Mouse (Mus musculus) right cerebral cortex, postnatal 36 days (tissue): Measurements from ENCODE around the gene Ankrd33.

ENCODE experiments used
- DNase-seq, 2 experiments: peaks; one replicate each; pipeline ENCODE4 v3.0.0; 2022; ENCODE audit warnings: low spot score in 2 of 2, mixed read lengths in 1 of 2

Gene Ankrd33

DNA sequence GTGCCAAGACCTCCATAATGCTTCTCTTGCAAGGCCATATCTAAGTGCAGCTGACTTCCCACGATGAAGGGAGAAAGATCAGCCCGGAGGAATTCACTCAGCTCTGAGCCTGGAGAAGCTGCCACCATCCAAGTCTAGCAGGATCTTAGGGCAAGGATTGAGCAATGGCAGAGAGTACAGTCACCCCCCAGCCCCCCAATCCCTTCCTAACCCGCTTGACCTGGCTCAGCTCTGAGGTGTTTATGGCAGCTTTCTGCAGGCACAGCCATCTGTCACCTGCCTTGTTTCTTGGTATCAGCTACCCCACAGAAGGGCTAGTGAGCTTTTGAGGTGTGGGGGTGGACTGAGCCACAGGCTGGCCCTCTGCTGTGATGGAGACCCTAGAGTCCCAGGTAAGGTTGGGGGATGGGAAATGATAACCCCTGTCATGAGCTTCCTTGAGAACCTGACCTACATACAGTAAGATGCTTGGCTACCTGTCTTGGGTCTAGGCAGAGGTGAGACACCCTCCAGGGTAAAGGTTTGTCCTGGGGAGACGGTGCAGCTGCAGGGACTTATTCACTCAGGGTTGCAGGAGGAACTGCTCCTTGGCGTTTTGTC is at the start of gene Ankrd33:
Ankrd33 (plus strand) TSS at position 245 of the 600 bp plus-strand sequence.
- DNase-seq = no peak

GRCm38 (mm10) chr15:101066364-101066847 is 49.1 kb upstream of the Ankrd33 start:
- DNase-seq = no peak

- no peak for DNase-seq
Observed at GRCm38 (mm10) chr15:101066920-101067696, 48.4 kb upstream of the Ankrd33 start.

- no peak for DNase-seq
Observed at GRCm38 (mm10) chr15:101068029-101068428, 47.5 kb upstream of the Ankrd33 start.

DNA sequence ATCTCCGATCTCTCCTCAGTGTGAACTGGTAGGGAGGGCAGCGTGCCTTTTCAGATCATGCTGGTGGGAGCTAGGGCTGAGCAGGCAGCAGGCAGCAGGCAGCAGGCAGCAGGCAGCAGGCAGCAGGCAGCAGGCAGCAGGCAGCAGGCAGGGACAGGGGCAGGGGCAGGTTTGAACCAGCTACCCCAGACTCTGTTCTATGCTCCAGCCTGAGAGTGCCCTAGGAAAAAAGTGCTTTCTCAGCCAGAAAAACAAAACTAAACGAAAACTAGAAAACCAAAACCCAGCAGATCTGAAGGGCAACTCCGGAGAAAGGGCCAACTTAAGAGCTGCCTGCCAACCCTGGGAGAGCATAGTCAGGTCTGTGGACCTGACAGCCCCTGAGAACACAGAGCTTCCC is 46.9 kb upstream of the Ankrd33 start:
- no peak for DNase-seq

GRCm38 (mm10) chr15:101069641-101070190 is 45.8 kb upstream of the Ankrd33 start:
- DNase-seq = no peak

DNA sequence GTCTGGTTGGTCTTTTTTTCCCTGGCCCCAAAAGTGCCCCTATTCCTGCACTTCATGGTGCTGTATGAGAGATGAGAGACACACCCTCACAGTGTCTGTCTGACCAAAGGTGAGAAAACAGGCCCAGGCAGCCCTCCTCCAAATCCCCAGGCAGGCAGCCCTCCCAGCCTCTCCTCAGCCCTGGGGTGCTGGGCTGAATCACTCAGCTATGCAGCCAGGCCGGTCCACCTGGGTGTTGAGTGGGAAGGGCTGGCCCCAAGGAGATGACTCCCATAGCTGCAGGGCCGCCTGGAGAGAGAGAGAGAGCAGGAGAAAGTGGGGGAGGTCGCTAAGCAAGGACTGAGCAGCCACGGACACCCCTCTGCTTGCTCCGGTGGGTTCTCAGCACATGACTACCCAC is 44.8 kb upstream of the Ankrd33 start:
- no peak for DNase-seq

DNA sequence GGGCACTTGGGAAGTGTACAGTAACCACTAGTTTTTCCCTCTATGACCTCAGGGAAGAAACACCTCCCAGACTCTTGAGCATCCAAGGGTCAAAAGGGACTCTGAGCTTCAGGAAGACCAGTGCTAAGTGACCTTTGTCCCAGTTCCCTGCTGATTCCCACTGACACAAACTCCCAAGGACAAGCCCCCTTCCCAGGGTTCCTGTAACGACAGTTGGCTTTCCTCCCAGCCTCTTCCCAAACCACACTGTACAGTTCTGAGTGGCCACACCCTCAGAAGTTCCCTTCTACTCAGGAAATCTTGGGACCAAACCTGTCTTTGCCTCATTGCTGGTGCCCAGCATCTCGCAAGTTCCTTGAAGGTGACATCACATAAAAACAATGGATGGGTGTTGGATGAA is 42.8 kb upstream of the Ankrd33 start:
- no peak for DNase-seq

DNA sequence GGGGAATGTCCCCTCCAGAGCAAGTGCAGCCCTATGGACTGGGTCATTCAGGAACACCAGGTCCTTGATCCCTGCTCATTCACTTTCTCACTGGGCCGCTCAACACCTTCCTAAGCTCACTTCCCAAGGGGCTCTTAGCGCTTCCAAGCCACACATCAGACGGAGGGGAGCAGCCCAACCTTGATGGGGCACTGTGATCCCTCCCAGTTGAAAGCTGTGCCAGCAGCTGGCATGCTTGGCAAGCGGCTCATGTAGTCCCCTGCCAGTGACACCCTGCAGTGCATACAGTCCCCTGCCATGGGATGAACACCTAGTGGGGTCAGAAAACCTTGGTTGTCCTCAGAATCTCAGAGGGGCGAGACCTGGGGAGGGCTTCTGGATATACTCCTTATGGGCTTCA is 41.5 kb upstream of the Ankrd33 start:
- no peak for DNase-seq

GRCm38 (mm10) chr15:101075150-101075549 is 40.4 kb upstream of the Ankrd33 start:
- no peak for DNase-seq

- DNase-seq = no peak
Observed at GRCm38 (mm10) chr15:101075656-101076055, 39.9 kb upstream of the Ankrd33 start.

DNA sequence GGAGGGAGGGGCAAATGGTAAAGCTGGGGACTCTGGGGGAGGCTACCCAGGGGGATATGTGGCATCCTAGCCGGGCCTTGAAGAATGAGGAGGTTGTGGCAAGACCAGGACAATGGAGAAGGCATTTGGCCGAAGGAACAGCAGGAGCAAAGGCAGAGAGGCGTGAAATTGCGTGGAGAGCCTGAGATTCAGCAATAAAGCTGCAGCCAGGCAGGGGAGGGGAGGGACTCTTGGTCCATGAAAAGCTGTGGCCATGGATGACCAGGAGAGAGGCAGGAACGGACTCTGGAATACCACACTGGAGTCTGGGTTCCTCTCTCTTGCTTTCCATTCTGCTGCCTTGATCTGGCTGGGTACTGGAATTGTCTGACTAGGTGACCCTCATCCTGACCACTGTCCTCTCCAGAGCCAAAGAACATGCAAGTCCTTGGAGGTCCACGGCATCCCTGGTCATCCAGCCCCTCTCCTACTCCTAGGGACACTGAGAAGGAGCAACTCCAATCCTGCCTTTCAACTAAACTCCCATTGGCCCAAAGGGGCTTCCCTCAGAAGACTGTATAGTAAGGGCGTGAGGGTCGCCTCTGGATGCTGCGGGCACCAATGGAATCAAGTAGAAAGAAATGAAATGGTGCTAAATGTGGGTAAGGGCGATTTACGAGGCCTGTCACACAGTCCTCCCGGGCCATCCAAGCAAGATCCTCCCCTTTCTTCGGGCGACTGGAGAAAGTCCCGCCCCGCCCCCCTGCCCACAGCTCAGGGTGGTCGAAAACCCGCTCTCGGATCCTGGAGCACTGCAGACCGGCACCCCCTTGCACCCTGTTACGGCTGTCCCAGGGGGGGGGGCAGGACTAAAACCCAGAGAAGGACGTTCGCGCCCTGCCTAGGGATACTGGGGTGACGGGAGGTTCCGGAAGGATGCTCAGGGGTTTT is 39.2 kb upstream of the Ankrd33 start:
- DNase-seq = no peak

DNA sequence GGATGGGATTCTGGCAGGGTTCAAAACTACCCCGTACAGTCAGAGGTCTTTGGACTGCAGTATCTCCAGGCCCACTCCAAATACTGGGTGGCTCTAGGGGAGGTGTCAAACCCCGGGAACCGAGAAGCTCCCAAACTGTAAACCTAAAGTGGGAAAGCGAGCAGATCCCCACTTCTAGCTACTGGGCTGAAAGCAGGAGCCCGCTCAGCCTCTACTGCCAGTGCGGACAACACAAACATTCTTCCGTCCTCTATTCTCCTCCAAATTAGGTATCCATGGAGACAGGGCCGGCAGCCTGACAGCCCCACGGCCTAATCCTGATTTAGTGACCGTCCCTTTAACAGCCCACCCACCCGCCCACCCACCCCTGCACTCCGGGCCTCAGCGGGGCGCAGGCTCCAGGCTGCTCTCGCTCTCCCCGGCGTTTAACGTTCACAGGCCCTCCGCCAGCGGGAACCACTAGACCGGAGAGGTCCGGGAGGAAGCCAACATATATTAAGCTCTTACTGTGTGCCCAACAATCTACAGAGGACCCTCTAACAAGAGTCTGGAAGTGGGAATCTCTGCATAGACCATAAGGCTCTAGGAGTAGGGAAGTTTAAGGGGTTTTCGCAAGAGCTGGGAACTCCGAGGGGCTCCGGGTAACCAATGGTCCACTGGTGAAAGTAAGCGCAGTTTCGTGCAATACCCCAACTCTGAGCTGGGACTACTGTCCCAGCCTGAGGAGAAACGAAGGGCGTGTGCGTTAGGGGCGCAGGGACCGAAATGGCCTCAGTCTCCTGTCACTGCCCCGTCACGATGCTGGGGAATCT is 38.3 kb upstream of the Ankrd33 start:
- DNase-seq = no peak

DNA sequence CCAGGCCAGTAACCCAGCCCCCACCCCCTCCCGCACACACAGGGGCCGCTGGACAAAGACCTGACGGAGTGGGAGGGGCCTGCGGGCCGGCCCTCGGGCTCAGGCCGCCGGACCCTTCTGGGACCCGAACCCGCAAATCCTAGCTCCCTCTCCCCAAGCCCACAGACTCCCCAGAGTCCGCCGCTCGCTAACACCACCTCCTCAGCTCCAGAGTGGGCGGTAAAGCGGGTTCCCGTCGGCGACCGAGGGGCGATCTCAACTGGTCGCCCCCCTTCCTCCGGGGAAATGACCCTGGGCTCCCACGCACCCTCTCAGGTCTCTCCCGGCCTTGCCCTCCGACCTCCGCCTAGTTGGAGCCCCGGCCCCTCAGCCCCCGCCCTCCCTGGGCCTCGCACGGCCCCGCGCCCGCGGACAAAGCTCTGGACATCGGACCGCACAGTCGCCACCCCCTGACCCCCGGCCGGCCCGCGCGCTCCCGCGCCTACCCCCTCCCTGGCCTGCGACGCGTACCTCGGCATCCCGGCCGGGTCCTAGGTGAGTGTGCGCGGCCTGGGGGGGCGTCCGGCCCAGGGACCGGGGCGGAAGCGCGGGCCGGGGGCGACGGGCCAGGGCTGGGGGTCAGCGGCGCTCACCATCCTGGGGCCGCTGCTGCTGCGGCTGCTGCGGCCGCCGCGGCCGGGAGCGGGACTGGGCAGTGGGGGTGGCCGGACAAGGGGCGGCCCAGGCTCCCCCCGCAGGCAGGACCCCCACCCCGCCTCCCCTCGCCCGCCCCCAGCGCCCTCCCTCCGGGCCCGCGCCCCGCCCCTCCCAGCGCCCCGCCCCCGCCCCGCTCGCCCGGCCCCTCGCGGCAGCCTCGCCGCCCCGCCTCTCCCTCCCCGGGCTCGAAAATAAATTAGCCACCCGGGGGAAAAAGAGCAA is 37.5 kb upstream of the Ankrd33 start, which contains the start of gene Fignl2:
Fignl2 (minus strand) TSS at position 755 of the 918 bp plus-strand sequence.
- DNase-seq = no peak

- DNase-seq = peak; percentile 47 to 55
Observed at GRCm38 (mm10) chr15:101078731-101079156, 36.8 kb upstream of the Ankrd33 start.

DNA sequence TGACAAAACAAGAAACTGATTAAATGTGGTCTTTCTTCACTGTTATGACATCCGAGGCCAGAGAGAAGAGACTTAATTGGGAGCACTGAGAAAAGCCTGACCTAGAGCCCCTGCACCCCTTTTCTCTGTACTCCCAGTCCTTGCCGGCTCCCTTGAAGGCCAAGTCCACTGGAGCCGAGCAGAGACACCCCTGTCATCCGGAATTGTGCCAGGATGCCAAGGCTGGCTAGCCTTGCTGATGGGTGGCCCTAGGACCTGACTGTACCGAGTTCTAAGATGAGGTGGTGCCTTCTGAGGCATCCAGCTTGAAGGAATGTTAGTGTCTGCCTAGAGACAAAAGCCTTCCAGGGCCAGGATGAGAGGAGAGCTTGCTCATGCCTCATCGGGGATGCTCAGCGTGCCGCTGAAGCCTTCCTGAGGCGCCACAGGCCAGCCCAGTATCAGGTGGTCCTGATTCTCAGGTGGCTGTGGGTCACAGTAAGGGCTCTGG is 35.5 kb upstream of the Ankrd33 start:
- DNase-seq = no peak

GRCm38 (mm10) chr15:101081035-101081548 is 34.5 kb upstream of the Ankrd33 start:
- no peak for DNase-seq

DNA sequence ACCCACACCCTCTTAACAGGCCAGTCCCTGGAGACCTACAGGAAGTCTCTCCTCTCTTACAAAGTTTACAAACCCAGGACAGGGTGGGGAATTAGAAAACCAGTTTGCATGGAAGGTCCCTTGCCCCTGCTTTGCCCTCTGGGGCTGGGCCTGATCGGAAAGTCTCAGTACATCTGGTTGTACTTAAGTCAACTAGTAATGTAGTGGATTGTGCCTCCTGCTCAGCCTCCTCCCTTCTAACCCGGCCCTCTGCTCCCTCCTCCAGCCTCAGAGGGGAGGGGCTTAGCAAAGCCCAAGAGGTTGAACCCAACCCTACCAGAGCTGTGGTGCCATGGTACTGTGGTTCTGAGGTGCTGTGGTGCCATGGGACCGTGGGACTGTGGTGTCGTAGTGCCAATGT is 33.3 kb upstream of the Ankrd33 start:
- no peak for DNase-seq

DNA sequence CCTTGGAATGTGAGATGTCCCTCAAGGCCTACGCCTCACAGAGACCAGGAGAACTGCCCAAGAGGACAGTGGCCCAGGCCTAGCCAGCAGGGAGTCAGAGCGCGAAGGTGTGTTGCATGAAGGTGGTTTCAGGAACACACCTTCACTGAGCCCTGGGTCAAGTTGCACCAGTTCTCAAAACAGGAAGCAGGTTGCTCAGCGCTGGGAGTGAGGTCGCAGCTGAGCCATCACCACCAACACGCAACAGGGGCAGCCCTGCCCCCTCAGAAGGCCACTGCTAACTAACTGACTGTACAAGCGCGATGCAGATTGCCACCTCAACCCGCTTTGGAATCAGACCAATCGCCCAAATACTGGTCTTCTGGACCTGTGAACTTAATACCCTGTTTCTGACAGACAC is 31.1 kb upstream of the Ankrd33 start:
- no peak for DNase-seq
